In genomic region chr10:7664027-7664526, GRCm38 (mm10) we compare ENCODE assay signal across 8 mouse cellular contexts. TPM values are rescaled to one million over a fixed set of nuclear protein-coding genes. Genes with fewer than 3 reads are reported as not detected.
DNase-seq lines count a peak whose midpoint lies in the region; ATAC-seq and TF ChIP-seq lines count a peak whose summit lies in the region.

No protein-coding gene starts in this region.

- H3K4me1 ChIP-seq in heart, embryonic 10.5 days, result peaks cover 13% of the 10 kb centered on the region
- peaks cover 41% of the 10 kb centered on the region for H3K4me1 ChIP-seq in E14TG2a.4 (replicated peaks; ENCODE audit: low read depth, low read length)
- peaks cover 26% of the 10 kb centered on the region for H3K4me1 ChIP-seq in hindbrain, embryonic 10.5 days (replicated peaks)
- peaks cover 41% of the 10 kb centered on the region for H3K4me1 ChIP-seq in megakaryocyte, embryonic 14.5 days

- WGBS in heart, embryonic 10.5 days, result 56% methylated on average over 6 of the region's 6 CpGs
- 77% methylated on average over 6 of the region's 6 CpGs for WGBS in hindbrain, embryonic 10.5 days

- no peaks in the 10 kb centered on the region for H3K36me3 ChIP-seq in heart, embryonic 10.5 days
- peaks cover 8% of the 10 kb centered on the region; the same call in 1 of the 2 replicates for H3K36me3 ChIP-seq in E14TG2a.4 (ENCODE audit: insufficient read depth, low read length)
- H3K36me3 ChIP-seq in hindbrain, embryonic 10.5 days, result no peaks in the 10 kb centered on the region
- peaks cover 8% of the 10 kb centered on the region for H3K36me3 ChIP-seq in megakaryocyte, embryonic 14.5 days (replicated peaks; ENCODE audit: low read length)

- no peaks in the 10 kb centered on the region for H3K27me3 ChIP-seq in heart, embryonic 10.5 days (ENCODE audit: insufficient read depth, poor library complexity, severe bottlenecking)
- no peaks in the 10 kb centered on the region for H3K27me3 ChIP-seq in E14TG2a.4 (ENCODE audit: insufficient read depth, low read length)
- H3K27me3 ChIP-seq in hindbrain, embryonic 10.5 days (ENCODE audit: insufficient read depth, poor library complexity, severe bottlenecking), result no peaks in the 10 kb centered on the region
- H3K27me3 ChIP-seq in megakaryocyte, embryonic 14.5 days (replicated peaks), result no peaks in the 10 kb centered on the region

- H3K27ac ChIP-seq in heart, embryonic 10.5 days, result peak overlapping the region; percentile 96
- peak overlapping the region; percentile 96 for H3K27ac ChIP-seq in hindbrain, embryonic 10.5 days

- no peaks in the 10 kb centered on the region for H3K9me3 ChIP-seq in heart, embryonic 10.5 days
- H3K9me3 ChIP-seq in E14TG2a.4 (ENCODE audit: low read length), result no peaks in the 10 kb centered on the region
- no peaks in the 10 kb centered on the region for H3K9me3 ChIP-seq in hindbrain, embryonic 10.5 days
- H3K9me3 ChIP-seq in megakaryocyte, embryonic 14.5 days, result no peaks in the 10 kb centered on the region

- no peak for TF ChIP-seq CTCF in E14TG2a.4 (conservative IDR thresholded peaks at IDR 0.05; ENCODE audit: low read length)

- peak overlapping the region; percentile 81 for H3K4me3 ChIP-seq in heart, embryonic 10.5 days
- H3K4me3 ChIP-seq in E14TG2a.4 (replicated peaks; ENCODE audit: low read length), result peak overlapping the region; percentile 98
- peak overlapping the region; percentile 93 for H3K4me3 ChIP-seq in hindbrain, embryonic 10.5 days
- peak overlapping the region; percentile 100 for H3K4me3 ChIP-seq in megakaryocyte, embryonic 14.5 days (replicated peaks)

- no peak for ATAC-seq in activated CD4-positive, CD25-positive, alpha-beta regulatory T cell, adult 4 months

- no peak for DNase-seq in heart, embryonic 10.5 days (ENCODE audit: low spot score)
- DNase-seq in heart, postnatal 4 days, result no peak
- DNase-seq in hindbrain, embryonic 10.5 days (ENCODE audit: low spot score), result no peak
- no peak for DNase-seq in left cerebral cortex, adult 11 months (ENCODE audit: low spot score)
- DNase-seq in adrenal gland, adult 8-10 months, result no peak

RNA-seq across cellular contexts. Expression of gene Nup43, which starts 3.2 kb away (rescaled TPM):
- 55.5 and 72.0 TPM in 2 replicates for polyA plus RNA-seq in heart, embryonic 10.5 days (2016; fragmentation: Nextera tagmentation; extraction: Ambion mirVana)
- total RNA-seq in heart, postnatal 4 days (2021), result 10 to 100 TPM; 14.8 to 15.5 TPM
- 66.4 and 85.0 TPM in 2 replicates for polyA plus RNA-seq in hindbrain, embryonic 10.5 days (2016; fragmentation: Nextera tagmentation; extraction: Ambion mirVana)
- 0.50 TPM in 1 of 2 replicates, not detected in the other for polyA plus RNA-seq in megakaryocyte, embryonic 14.5 days (2012; ENCODE audit: insufficient read depth, low replicate concordance)
- polyA plus RNA-seq in activated CD4-positive, CD25-positive, alpha-beta regulatory T cell, adult 4 months (2017; shearing (Covaris generic)), result 10 to 100 TPM; 29.1 to 30.2 TPM
- total RNA-seq in adrenal gland, adult 8-10 months (2022), result 10 to 100 TPM; 10.8 to 12.1 (median 11.6) TPM

RNA-seq across cellular contexts. Expression of gene Pcmt1, which starts 16.9 kb away (rescaled TPM):
- 143 and 148 TPM in 2 replicates for polyA plus RNA-seq in heart, embryonic 10.5 days (2016; fragmentation: Nextera tagmentation; extraction: Ambion mirVana)
- 100 to 1,000 TPM; 106 to 110 TPM for total RNA-seq in heart, postnatal 4 days (2021)
- 133 and 144 TPM in 2 replicates for polyA plus RNA-seq in hindbrain, embryonic 10.5 days (2016; fragmentation: Nextera tagmentation; extraction: Ambion mirVana)
- polyA plus RNA-seq in megakaryocyte, embryonic 14.5 days (2012; ENCODE audit: insufficient read depth, low replicate concordance), result 15.2 and 46.3 TPM in 2 replicates
- polyA plus RNA-seq in activated CD4-positive, CD25-positive, alpha-beta regulatory T cell, adult 4 months (2017; shearing (Covaris generic)), result 100 to 1,000 TPM; 109 to 123 TPM
- 10 to 100 TPM; 76.6 to 89.1 (median 83.4) TPM for total RNA-seq in adrenal gland, adult 8-10 months (2022)

RNA-seq across cellular contexts. Expression of gene Lats1, which starts 16.9 kb away (rescaled TPM):
- polyA plus RNA-seq in heart, embryonic 10.5 days (2016; fragmentation: Nextera tagmentation; extraction: Ambion mirVana), result 3.6 and 4.7 TPM in 2 replicates
- total RNA-seq in heart, postnatal 4 days (2021), result 10 to 100 TPM; 22.1 to 24.2 TPM
- 8.5 and 9.0 TPM in 2 replicates for polyA plus RNA-seq in hindbrain, embryonic 10.5 days (2016; fragmentation: Nextera tagmentation; extraction: Ambion mirVana)
- 0.89 and 0.95 TPM in 2 replicates for polyA plus RNA-seq in megakaryocyte, embryonic 14.5 days (2012; ENCODE audit: insufficient read depth, low replicate concordance)
- polyA plus RNA-seq in activated CD4-positive, CD25-positive, alpha-beta regulatory T cell, adult 4 months (2017; shearing (Covaris generic)), result 1 to 10 TPM; 6.9 to 7.0 TPM
- 10 to 100 TPM; 47.9 to 54.8 (median 53.3) TPM for total RNA-seq in adrenal gland, adult 8-10 months (2022)

Comparison
In these comparisons a context has a peak if more than half of its experiments do, and no peak if none do; other contexts are left out.
1. RNA of gene Nup43, which starts 3.2 kb away (polyA plus RNA-seq): 55.5 to 72.0 TPM in heart, embryonic 10.5 days, 66.4 to 85.0 TPM in hindbrain, embryonic 10.5 days and 29.1 to 30.2 TPM in activated CD4-positive, CD25-positive, alpha-beta regulatory T cell, adult 4 months; 0.50 TPM in megakaryocyte, embryonic 14.5 days; every median in the first group is over 10 times any median in the second.
2. Peak in every context shown above with its lines, with median percentiles within 50 percentile points of each other: H3K4me3 ChIP-seq.